13 mouse cellular contexts compared by ENCODE assay signal in the genomic region with DNA sequence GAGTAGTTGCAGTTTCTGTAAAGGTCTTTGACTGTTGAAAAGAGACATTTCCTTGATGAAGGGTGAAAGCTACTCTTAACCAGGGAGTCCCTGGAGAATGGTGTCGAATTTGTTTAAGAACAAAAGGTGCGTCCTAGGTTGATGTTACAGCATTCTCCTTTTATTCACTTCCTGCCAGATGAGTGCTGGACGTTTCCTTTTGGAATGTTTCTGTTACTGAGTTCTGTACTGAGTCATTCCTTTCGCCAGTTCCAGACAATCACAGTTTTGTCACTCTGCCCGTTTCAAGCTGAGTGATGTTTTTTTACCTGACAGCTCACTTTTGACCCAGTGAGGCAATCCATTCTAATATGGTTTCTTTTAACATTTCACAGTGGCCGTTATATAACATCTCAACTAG.
DNase-seq lines count a peak whose midpoint lies in the region; ATAC-seq lines count a peak whose summit lies in the region.
"Had no signal": no experiment of that assay in that cellular context is flagged by ENCODE, and none has a peak within 500 bp of the region (broad histone marks: within the 10 kb centered on the region; RNA-seq: fewer than 3 reads in every experiment).

No protein-coding gene starts in this region.

- H3K27me3 ChIP-seq in heart, embryonic 12.5 days (replicated peaks) = no peaks in the 10 kb centered on the region
- H3K27me3 ChIP-seq in stomach, embryonic 16.5 days (ENCODE audit: control insufficient read depth, insufficient read depth, low read length) = no peaks in the 10 kb centered on the region
- no peaks in the 10 kb centered on the region for H3K27me3 ChIP-seq in midbrain, embryonic 10.5 days (ENCODE audit: low read depth, poor library complexity, severe bottlenecking)
- H3K27me3 ChIP-seq: megakaryocyte, embryonic 14.5 days had no signal

- 27% methylated on average over 6 of the region's 6 CpGs for WGBS in heart, embryonic 12.5 days
- 27% methylated on average over 6 of the region's 6 CpGs for WGBS in stomach, embryonic 16.5 days
- 63% methylated on average over 6 of the region's 6 CpGs for WGBS in midbrain, embryonic 10.5 days

- H3K9ac ChIP-seq in heart, embryonic 12.5 days = no peak overlapping the region
- no peak overlapping the region for H3K9ac ChIP-seq in stomach, embryonic 16.5 days (ENCODE audit: low read length)

- H3K9me3 ChIP-seq in heart, embryonic 12.5 days (replicated peaks) = no peaks in the 10 kb centered on the region
- H3K9me3 ChIP-seq in stomach, embryonic 16.5 days (replicated peaks; ENCODE audit: control insufficient read depth, low read length) = no peaks in the 10 kb centered on the region
- H3K9me3 ChIP-seq in midbrain, embryonic 10.5 days (replicated peaks) = no peaks in the 10 kb centered on the region
- H3K9me3 ChIP-seq: G1E; megakaryocyte, embryonic 14.5 days had no signal

- H3K4me1 ChIP-seq in heart, embryonic 12.5 days (replicated peaks) = peaks cover 14% of the 10 kb centered on the region; the same call in 1 of the 2 replicates
- H3K4me1 ChIP-seq in stomach, embryonic 16.5 days (ENCODE audit: control insufficient read depth, insufficient read depth, low read length) = peaks cover 4% of the 10 kb centered on the region; the same call in 1 of the 2 replicates
- no peaks in the 10 kb centered on the region for H3K4me1 ChIP-seq in midbrain, embryonic 10.5 days
- H3K4me1 ChIP-seq: megakaryocyte, embryonic 14.5 days had no signal

- intact Hi-C loops in heart, postnatal 25 days (cut with DNase I) = no loop called here

- no peak overlapping the region for H3K4me3 ChIP-seq in heart, embryonic 12.5 days
- no peak overlapping the region for H3K4me3 ChIP-seq in stomach, embryonic 16.5 days (replicated peaks; ENCODE audit: low read length)
- no peak overlapping the region for H3K4me3 ChIP-seq in midbrain, embryonic 10.5 days
- H3K4me3 ChIP-seq: megakaryocyte, embryonic 14.5 days had no signal

- ATAC-seq in heart, embryonic 12.5 days (ENCODE audit: insufficient number of reproducible peaks, low FRiP score) = no peak
- ATAC-seq in stomach, embryonic 16.5 days (ENCODE audit: insufficient read depth, low FRiP score) = no peak
- ATAC-seq: forebrain, embryonic 14.5 days had no signal

- peaks cover 15% of the 10 kb centered on the region for H3K36me3 ChIP-seq in heart, embryonic 12.5 days
- H3K36me3 ChIP-seq in stomach, embryonic 16.5 days (ENCODE audit: control insufficient read depth, insufficient read depth, low read length) = peaks cover 6% of the 10 kb centered on the region; the same call in 1 of the 2 replicates
- H3K36me3 ChIP-seq in midbrain, embryonic 10.5 days = peaks cover 15% of the 10 kb centered on the region; the same call in 1 of the 2 replicates

- DNase-seq in heart, postnatal 25 days (ENCODE audit: low spot score) = no peak
- DNase-seq in lung, postnatal 10 days = peak; percentile 16
- DNase-seq in lung, postnatal 4 days = no peak
- peak; percentile 59 for DNase-seq in ZHBTc4 (ENCODE audit: low read depth, low spot score)
- no peak for DNase-seq in midbrain, embryonic 10.5 days (ENCODE audit: low spot score)
- DNase-seq: kidney, postnatal 4 days; liver; spleen, adult 18-20 months had no signal

- 0 out of 2 replicates have a peak overlapping the region, but pooled peaks have one; percentile 18 for H3K27ac ChIP-seq in heart, embryonic 12.5 days (ENCODE audit: poor library complexity, severe bottlenecking)
- peak overlapping the region; percentile 60; the same call in 1 of the 2 replicates for H3K27ac ChIP-seq in stomach, embryonic 16.5 days (ENCODE audit: low read length)
- no peak overlapping the region for H3K27ac ChIP-seq in midbrain, embryonic 10.5 days (replicated peaks)

- no peak overlapping the region for H3K4me2 ChIP-seq in heart, embryonic 12.5 days
- no peak overlapping the region for H3K4me2 ChIP-seq in stomach, embryonic 16.5 days (ENCODE audit: low read depth, low read length)

Comparison
In these comparisons a context has a peak if more than half of its experiments do, and no peak if none do; other contexts are left out.
1. DNase-seq: peak in lung, postnatal 10 days (single experiment) and ZHBTc4 (single experiment); none in heart, postnatal 25 days (single experiment), lung, postnatal 4 days (0 of 2) and midbrain, embryonic 10.5 days (single experiment).